Mouse (Mus musculus) spleen, adult 2 months (tissue): Measurements from ENCODE around the gene Gmppb. TPM values are rescaled to one million over a fixed set of nuclear protein-coding genes. Genes with fewer than 3 reads are reported as not detected.

Source experiments
- DNase-seq, 2 experiments: peaks; one replicate each; pipeline versions ENCODE4 v3.0.0 to v3.0.0-alpha.2; 2012 to 2021; ENCODE audit warnings: low spot score in 2 of 2, low read depth in 1 of 2
- H3K27ac ChIP-seq: fragments of 200-500 bp; 2 replicates; pipeline ENCODE4 v1.5.1; 2012; ENCODE audit warnings: low read length, inconsistent platforms; ENCODE audit not compliant: insufficient read depth
- H3K27me3 ChIP-seq: fragments of 200-500 bp; 2 replicates; pipeline ENCODE4 v1.6.1; 2012; ENCODE audit warnings: mild to moderate bottlenecking, moderate library complexity, low read length, inconsistent platforms; ENCODE audit not compliant: control insufficient read depth, insufficient read depth
- H3K36me3 ChIP-seq: fragments of 200-500 bp; 2 replicates; pipeline ENCODE4 v1.6.1; 2012; ENCODE audit warnings: mild to moderate bottlenecking, low read length, inconsistent platforms; ENCODE audit not compliant: control insufficient read depth, insufficient read depth
- H3K4me1 ChIP-seq: fragments of 200-500 bp; 2 replicates; pipeline ENCODE4 v1.6.1; 2011; ENCODE audit warnings: inconsistent platforms; ENCODE audit not compliant: control insufficient read depth, insufficient read depth, insufficient read length
- H3K4me3 ChIP-seq: fragments of 200-500 bp; 2 replicates; pipeline ENCODE4 v1.5.1; 2011; ENCODE audit warnings: mild to moderate bottlenecking, inconsistent platforms; ENCODE audit not compliant: insufficient read depth, insufficient read length; ENCODE audit errors: extremely low read depth
- CTCF ChIP-seq: fragments of 200-500 bp; IDR thresholded peaks from 2 replicates; pipeline ENCODE4 v1.5.1; 2011; ENCODE audit warnings: mild to moderate bottlenecking, inconsistent platforms; ENCODE audit not compliant: insufficient read depth, insufficient read length, insufficient replicate concordance; ENCODE audit errors: extremely low read depth
- POLR2A ChIP-seq: fragments of 200-500 bp; IDR thresholded peaks from 2 replicates; pipeline ENCODE4 v1.6.1; 2011; ENCODE audit warnings: low read depth, low read length, inconsistent platforms
- WGBS: fragments of 180-500 bp; shearing (Covaris S2); methylation state at CpG from one replicate; pipeline ENCODE4 v1.1.7; 2018; 5-methylcytosine and 5-hydroxymethylcytosine counted together
- polyA plus RNA-seq: library from polyadenylated mRNA; depleted of rRNA; stranded (reverse); fragments of >200 nt; gene quantifications from 2 replicates; pipeline ENCODE4 v1.2.3, GENCODE M21; 2012

Gene Gmppb
- polyA plus RNA-seq, 1 experiment = 11.6 TPM

DNA sequence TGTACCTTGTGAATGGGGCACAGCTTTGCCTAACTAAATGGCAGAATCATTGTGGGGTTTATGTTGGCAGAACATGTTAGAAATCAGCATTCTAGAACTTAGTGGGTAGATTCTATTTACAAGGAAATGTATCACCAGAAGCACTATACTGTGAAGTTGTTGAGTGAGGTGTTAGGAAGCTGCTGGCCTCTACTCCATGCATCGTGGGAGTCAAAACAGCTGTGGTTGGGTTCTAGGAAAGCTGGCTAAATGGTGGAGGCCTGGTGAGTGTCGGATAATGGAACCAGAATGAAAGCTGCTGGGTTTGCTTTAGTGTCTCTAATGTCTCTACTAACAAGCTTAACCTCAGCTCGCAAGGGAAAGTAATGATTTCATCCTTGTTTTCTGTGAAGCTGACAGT lies 31.9 kb upstream of the Gmppb start:
- Histone ChIP-seq H3K27ac (no peak overlapping the region), H3K27me3 (no peaks in the 10 kb centered on the region), H3K4me1 (no peaks in the 10 kb centered on the region), H3K36me3 (peaks cover 5% of the 10 kb centered on the region; the same call in 1 of the 2 replicates), H3K4me3 (no peak overlapping the region)
- WGBS = 93% methylated on average over 3 of the region's 3 CpGs
- no peak for TF ChIP-seq POLR2A
- no peak for TF ChIP-seq CTCF
- DNase-seq = no peak

- Histone ChIP-seq H3K4me1 (no peaks in the 10 kb centered on the region), H3K27me3 (no peaks in the 10 kb centered on the region), H3K36me3 (peaks cover 13% of the 10 kb centered on the region), H3K27ac (no peak overlapping the region), H3K4me3 (no peak overlapping the region)
- DNase-seq = no peak
- WGBS = 90% methylated on average over 1 of the region's 1 CpGs
- no peak for TF ChIP-seq CTCF
- no peak for TF ChIP-seq POLR2A
These were observed 28.3 kb upstream of the Gmppb start for GRCm38 (mm10) chr9:108020741-108021140.

- Histone ChIP-seq H3K27ac (no peak overlapping the region), H3K36me3 (peaks cover 21% of the 10 kb centered on the region), H3K4me1 (no peaks in the 10 kb centered on the region), H3K27me3 (no peaks in the 10 kb centered on the region), H3K4me3 (no peak overlapping the region)
- DNase-seq = no peak
- TF ChIP-seq POLR2A = no peak
- TF ChIP-seq CTCF = no peak
- WGBS = 90% methylated on average over 3 of the region's 3 CpGs
These were observed 25.8 kb upstream of the Gmppb start for GRCm38 (mm10) chr9:108023216-108023615.

- Histone ChIP-seq H3K36me3 (peaks cover 25% of the 10 kb centered on the region), H3K4me1 (no peaks in the 10 kb centered on the region), H3K27ac (no peak overlapping the region), H3K27me3 (no peaks in the 10 kb centered on the region), H3K4me3 (no peak overlapping the region)
- 86% methylated on average over 3 of the region's 3 CpGs for WGBS
- no peak for DNase-seq
- TF ChIP-seq POLR2A = no peak
- no peak for TF ChIP-seq CTCF
These were observed 22.5 kb upstream of the Gmppb start for GRCm38 (mm10) chr9:108026584-108026983.

DNA sequence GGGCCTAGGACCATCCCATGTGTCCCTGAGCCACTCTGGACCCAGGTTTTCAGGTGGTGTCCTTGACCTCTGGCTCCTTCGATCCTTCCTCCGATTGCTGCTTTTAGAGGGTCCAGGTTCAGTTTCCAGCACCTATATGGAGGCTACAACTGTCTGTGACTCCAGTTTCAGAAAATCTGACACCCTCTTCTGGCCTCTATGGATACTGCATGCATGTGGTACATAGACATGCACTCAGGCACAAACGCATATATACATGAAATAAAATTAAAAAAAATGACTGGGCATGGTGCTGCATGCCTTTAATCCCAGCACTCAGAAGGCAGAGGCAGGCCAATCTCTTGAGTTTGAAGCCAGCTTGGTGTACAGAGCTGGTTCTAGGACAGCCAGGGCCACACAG lies 21.2 kb upstream of the Gmppb start:
- TF ChIP-seq CTCF (no peak), POLR2A (no peak)
- Histone ChIP-seq H3K27ac (no peak overlapping the region), H3K4me3 (no peak overlapping the region), H3K36me3 (peaks cover 26% of the 10 kb centered on the region), H3K4me1 (no peaks in the 10 kb centered on the region), H3K27me3 (no peaks in the 10 kb centered on the region)
- no peak for DNase-seq
- 99% methylated on average over 3 of the region's 3 CpGs for WGBS

DNA sequence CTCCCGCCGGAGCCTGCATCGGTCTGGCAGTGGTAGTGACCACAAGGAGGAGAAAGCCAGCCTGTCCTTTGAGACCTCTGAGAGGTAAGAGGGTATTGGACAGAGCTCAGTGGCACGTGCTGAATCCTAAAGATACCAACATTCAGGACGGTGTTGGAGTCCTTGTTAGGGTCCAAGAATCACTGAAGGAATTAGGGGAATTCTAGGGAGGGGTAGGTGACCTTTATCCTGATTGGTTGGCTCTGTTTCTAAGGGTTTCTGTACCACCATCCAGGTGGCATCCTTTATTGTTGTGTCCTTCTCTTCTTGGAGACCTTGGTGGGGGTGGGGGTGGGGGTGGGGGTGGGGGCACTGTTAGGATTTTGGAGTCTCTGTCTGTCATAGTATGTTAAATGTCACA lies 16.9 kb upstream of the Gmppb start:
- Histone ChIP-seq H3K27me3 (no peaks in the 10 kb centered on the region), H3K27ac (no peak overlapping the region), H3K36me3 (peaks cover 11% of the 10 kb centered on the region), H3K4me1 (peaks cover 7% of the 10 kb centered on the region; the same call in 1 of the 2 replicates), H3K4me3 (no peak overlapping the region)
- DNase-seq = no peak
- TF ChIP-seq CTCF = no peak
- TF ChIP-seq POLR2A = no peak
- 93% methylated on average over 5 of the region's 5 CpGs for WGBS

DNA sequence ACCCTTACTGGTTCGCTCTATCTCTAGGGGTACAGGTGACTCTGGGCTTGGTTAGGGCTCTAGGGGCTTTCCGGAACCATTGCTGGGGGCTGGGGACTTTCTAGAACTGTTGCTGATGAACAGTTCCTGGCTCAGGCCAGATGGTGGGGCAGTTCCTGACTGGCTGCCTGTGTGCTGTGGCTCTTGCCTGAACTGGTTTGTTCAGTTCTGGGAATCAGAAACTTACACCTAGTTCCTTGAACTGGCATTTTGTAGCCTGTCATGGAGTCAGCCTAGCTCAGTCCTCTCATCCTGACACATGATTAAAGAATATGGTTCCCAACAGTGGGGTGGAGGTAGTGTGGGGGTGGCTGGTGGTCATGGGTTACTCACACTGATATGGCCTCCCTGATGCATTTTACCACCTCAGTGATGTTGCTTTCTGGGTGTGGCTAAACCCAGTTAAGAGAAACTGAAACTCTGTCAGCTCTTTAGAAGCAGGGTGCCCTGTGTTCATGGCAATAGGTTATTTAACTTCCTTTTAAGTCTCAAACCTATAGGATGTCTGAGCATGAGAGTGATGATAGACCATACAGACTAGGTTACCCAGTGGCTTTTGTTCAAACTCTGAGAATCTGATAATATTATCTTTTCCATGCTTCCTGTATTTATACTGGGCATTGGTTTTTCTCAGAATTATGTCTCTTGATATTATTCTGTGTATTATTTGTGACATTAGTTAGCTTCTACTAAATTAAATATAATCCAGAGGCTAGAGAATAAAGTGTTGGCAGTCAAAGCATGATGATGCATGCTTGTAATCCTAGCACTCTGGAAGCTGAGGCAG lies 13.5 kb upstream of the Gmppb start:
- Histone ChIP-seq H3K4me1 (peaks cover 7% of the 10 kb centered on the region; the same call in 1 of the 2 replicates), H3K27me3 (no peaks in the 10 kb centered on the region), H3K36me3 (peaks cover 9% of the 10 kb centered on the region), H3K27ac (peak overlapping the region; percentile 73), H3K4me3 (no peak overlapping the region)
- DNase-seq = peak; percentile 11 to 27
- WGBS = 63% methylated on average over 2 of the region's 2 CpGs
- TF ChIP-seq POLR2A (no peak), CTCF (no peak)
